Mouse (Mus musculus): ENCODE measurements at regions not wholly inside any gene's neighbourhood (a gene's known extent, or its start where the extent isn't known, plus 50 kb on each side); places are given as distances from the start of the nearest gene placed in this dataset.

- WGBS: 92% methylated on average over 3 of the region's 3 CpGs
- H3K4me2 ChIP-seq (ENCODE audit: low read length): no peak overlapping the region
- H3K9ac ChIP-seq (ENCODE audit: low read length): no peak overlapping the region
- no peaks in the 10 kb centered on the region for H3K9me3 ChIP-seq (replicated peaks; ENCODE audit: control insufficient read depth, low read length)
- no peaks in the 10 kb centered on the region for H3K27me3 ChIP-seq (replicated peaks; ENCODE audit: control insufficient read depth, insufficient read depth, low read length)
- DNase-seq (ENCODE audit: low spot score) (no peak), ATAC-seq (no peak)
- no peak overlapping the region for H3K4me3 ChIP-seq (ENCODE audit: low read depth, low read length)
- no peaks in the 10 kb centered on the region for H3K36me3 ChIP-seq (ENCODE audit: control insufficient read depth, insufficient read depth, low read length)
- no peak overlapping the region for H3K27ac ChIP-seq (ENCODE audit: low read depth, low read length)
- no peaks in the 10 kb centered on the region for H3K4me1 ChIP-seq (ENCODE audit: control insufficient read depth, insufficient read depth, low read length)
Measured at GRCm38 (mm10) chr15:60566267-60566666, 287.3 kb downstream of the Fam84b start.

DNA sequence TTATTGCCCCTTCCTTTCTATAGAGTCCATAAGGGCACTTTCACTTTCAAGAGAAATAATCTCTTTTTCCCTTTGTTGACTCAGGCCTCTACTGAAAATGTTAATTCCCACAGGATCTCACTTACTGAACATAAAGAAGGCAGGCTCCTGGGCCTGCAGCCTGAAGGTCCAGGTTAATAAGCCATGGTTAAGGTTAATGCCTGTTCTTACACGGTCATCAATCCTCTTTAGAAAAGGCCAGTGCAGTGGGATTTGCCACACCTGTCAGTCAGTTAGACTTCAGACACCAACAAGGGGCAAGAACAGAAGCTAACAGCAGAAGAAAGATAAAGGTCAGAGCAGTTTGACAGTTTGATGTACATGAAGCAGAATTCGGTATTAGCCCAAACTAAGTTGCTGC, 288.6 kb downstream of the Fam84b start:
- H3K9me3 ChIP-seq (replicated peaks; ENCODE audit: control insufficient read depth, low read length): no peaks in the 10 kb centered on the region
- WGBS: 59% methylated on average over 2 of the region's 2 CpGs
- no peaks in the 10 kb centered on the region for H3K36me3 ChIP-seq (ENCODE audit: control insufficient read depth, insufficient read depth, low read length)
- no peaks in the 10 kb centered on the region for H3K27me3 ChIP-seq (replicated peaks; ENCODE audit: control insufficient read depth, insufficient read depth, low read length)
- DNase-seq (ENCODE audit: low spot score) (no peak), ATAC-seq (no peak)
- no peaks in the 10 kb centered on the region for H3K4me1 ChIP-seq (ENCODE audit: control insufficient read depth, insufficient read depth, low read length)
- no peak overlapping the region for H3K9ac ChIP-seq (ENCODE audit: low read length)
- H3K4me3 ChIP-seq (ENCODE audit: low read depth, low read length): no peak overlapping the region
- no peak overlapping the region for H3K4me2 ChIP-seq (ENCODE audit: low read length)
- H3K27ac ChIP-seq (ENCODE audit: low read depth, low read length): no peak overlapping the region

DNA sequence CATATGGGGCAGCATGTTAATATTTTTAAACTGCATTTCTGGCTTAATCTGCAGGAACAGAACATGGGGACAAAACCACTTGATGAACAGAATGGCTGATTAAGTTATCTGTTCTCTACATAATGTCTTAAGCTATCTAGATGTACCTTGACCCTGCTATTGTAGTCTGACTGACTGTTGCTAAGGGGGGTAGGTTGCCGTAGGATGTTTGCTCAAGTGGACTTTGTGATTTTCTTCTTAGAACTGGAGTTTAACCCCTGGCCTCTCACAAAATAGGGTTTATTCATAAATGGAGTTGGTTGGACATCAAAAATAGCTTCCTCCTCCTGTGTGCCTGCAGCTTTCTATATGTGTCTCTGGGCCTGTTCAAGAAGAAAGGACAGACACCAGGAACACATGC, 292.9 kb downstream of the Fam84b start:
- ATAC-seq: no peak
- 87% methylated on average over 1 of the region's 1 CpGs for WGBS

DNA sequence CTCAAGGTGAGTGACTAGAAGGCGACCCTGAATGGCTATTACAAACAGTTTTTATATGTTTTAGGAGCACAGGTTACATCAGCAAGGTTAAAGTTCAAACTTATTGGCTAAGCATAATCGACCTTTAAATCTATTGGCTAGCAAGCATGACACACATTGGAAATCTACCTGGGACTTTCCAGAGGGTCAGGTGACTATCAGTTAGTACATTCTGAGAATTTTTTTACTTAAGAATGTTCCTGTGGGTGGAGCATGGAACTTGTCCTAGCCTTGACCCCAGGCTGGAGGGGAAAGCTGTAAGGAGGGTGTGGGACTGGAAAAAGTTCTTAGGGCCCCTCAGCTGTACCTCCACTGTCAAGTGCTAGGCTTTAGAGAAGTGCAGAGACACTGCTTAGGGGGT, 297.9 kb downstream of the Fam84b start:
- no peak for DNase-seq (ENCODE audit: low spot score)
- no peaks in the 10 kb centered on the region for H3K27me3 ChIP-seq (replicated peaks; ENCODE audit: control insufficient read depth, insufficient read depth, low read length)
- H3K9me3 ChIP-seq (replicated peaks; ENCODE audit: control insufficient read depth, low read length): no peaks in the 10 kb centered on the region
- WGBS: 91% methylated on average over 2 of the region's 2 CpGs
- H3K27ac ChIP-seq (ENCODE audit: low read depth, low read length): no peak overlapping the region
- ATAC-seq: no peak
- H3K4me3 ChIP-seq (ENCODE audit: low read depth, low read length): no peak overlapping the region
- no peak overlapping the region for H3K9ac ChIP-seq (ENCODE audit: low read length)
- no peaks in the 10 kb centered on the region for H3K4me1 ChIP-seq (ENCODE audit: control insufficient read depth, insufficient read depth, low read length)
- no peak overlapping the region for H3K4me2 ChIP-seq (ENCODE audit: low read length)
- H3K36me3 ChIP-seq (ENCODE audit: control insufficient read depth, insufficient read depth, low read length): no peaks in the 10 kb centered on the region

More for the DNA sequence above, 292.9 kb downstream of the Fam84b start:
- H3K9ac ChIP-seq (ENCODE audit: low read length): no peak overlapping the region
- H3K27ac ChIP-seq (ENCODE audit: low read depth, low read length): no peak overlapping the region
- H3K4me2 ChIP-seq (ENCODE audit: low read length): no peak overlapping the region
- no peaks in the 10 kb centered on the region for H3K4me1 ChIP-seq (ENCODE audit: control insufficient read depth, insufficient read depth, low read length)
- no peaks in the 10 kb centered on the region for H3K27me3 ChIP-seq (replicated peaks; ENCODE audit: control insufficient read depth, insufficient read depth, low read length)
- no peak for DNase-seq (ENCODE audit: low spot score)
- H3K9me3 ChIP-seq (replicated peaks; ENCODE audit: control insufficient read depth, low read length): no peaks in the 10 kb centered on the region
- H3K36me3 ChIP-seq (ENCODE audit: control insufficient read depth, insufficient read depth, low read length): no peaks in the 10 kb centered on the region
- H3K4me3 ChIP-seq (ENCODE audit: low read depth, low read length): no peak overlapping the region

GRCm38 (mm10) chr15:60554587-60554986, 299.0 kb downstream of the Fam84b start:
- no peak overlapping the region for H3K4me3 ChIP-seq (ENCODE audit: low read depth, low read length)

DNA sequence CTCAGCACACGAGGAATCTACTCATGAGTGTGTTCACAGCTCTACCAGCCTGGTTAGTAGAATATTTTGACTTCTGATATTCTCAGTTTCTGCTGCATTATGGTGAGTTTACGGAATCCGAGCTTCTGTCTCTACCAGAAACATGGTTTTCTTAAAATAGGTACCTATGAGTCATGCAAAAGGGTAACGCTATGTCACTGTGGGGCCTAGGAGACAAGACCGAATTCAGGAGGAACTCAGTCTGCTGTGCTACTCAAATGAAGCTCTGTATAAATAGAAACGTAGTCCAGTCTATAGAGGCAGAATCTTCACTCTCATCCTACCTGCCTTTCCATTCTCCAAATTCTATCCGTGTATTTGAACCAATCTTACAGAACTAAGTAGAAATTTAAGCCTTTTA, 305.5 kb downstream of the Fam84b start:
- no peak overlapping the region for H3K4me3 ChIP-seq (ENCODE audit: low read depth, low read length)
- no peaks in the 10 kb centered on the region for H3K9me3 ChIP-seq (replicated peaks; ENCODE audit: control insufficient read depth, low read length)
- ATAC-seq (no peak), DNase-seq (ENCODE audit: low spot score) (no peak)
- no peak overlapping the region for H3K9ac ChIP-seq (ENCODE audit: low read length)
- no peak overlapping the region for H3K27ac ChIP-seq (ENCODE audit: low read depth, low read length)
- H3K4me1 ChIP-seq (ENCODE audit: control insufficient read depth, insufficient read depth, low read length): no peaks in the 10 kb centered on the region
- H3K27me3 ChIP-seq (replicated peaks; ENCODE audit: control insufficient read depth, insufficient read depth, low read length): no peaks in the 10 kb centered on the region
- 94% methylated on average over 7 of the region's 7 CpGs for WGBS
- no peak overlapping the region for H3K4me2 ChIP-seq (ENCODE audit: low read length)
- no peaks in the 10 kb centered on the region for H3K36me3 ChIP-seq (ENCODE audit: control insufficient read depth, insufficient read depth, low read length)

More at GRCm38 (mm10) chr15:60554587-60554986, 299.0 kb downstream of the Fam84b start:
- DNase-seq (ENCODE audit: low spot score) (no peak), ATAC-seq (no peak)
- Histone ChIP-seq H3K9ac (ENCODE audit: low read length) (no peak overlapping the region), H3K27ac (ENCODE audit: low read depth, low read length) (no peak overlapping the region), H3K27me3 (replicated peaks; ENCODE audit: control insufficient read depth, insufficient read depth, low read length) (no peaks in the 10 kb centered on the region), H3K36me3 (ENCODE audit: control insufficient read depth, insufficient read depth, low read length) (no peaks in the 10 kb centered on the region), H3K4me1 (ENCODE audit: control insufficient read depth, insufficient read depth, low read length) (no peaks in the 10 kb centered on the region), H3K4me2 (ENCODE audit: low read length) (no peak overlapping the region), H3K9me3 (replicated peaks; ENCODE audit: control insufficient read depth, low read length) (no peaks in the 10 kb centered on the region)
- WGBS: 38% methylated on average over 1 of the region's 1 CpGs

- Histone ChIP-seq H3K9me3 (replicated peaks; ENCODE audit: control insufficient read depth, low read length) (no peaks in the 10 kb centered on the region), H3K4me2 (ENCODE audit: low read length) (no peak overlapping the region), H3K9ac (ENCODE audit: low read length) (no peak overlapping the region), H3K36me3 (ENCODE audit: control insufficient read depth, insufficient read depth, low read length) (no peaks in the 10 kb centered on the region), H3K4me3 (ENCODE audit: low read depth, low read length) (no peak overlapping the region), H3K27me3 (replicated peaks; ENCODE audit: control insufficient read depth, insufficient read depth, low read length) (no peaks in the 10 kb centered on the region), H3K27ac (ENCODE audit: low read depth, low read length) (no peak overlapping the region), H3K4me1 (ENCODE audit: control insufficient read depth, insufficient read depth, low read length) (no peaks in the 10 kb centered on the region)
- 78% methylated on average over 4 of the region's 4 CpGs for WGBS
- no peak for ATAC-seq
- no peak for DNase-seq (ENCODE audit: low spot score)
Measured at GRCm38 (mm10) chr15:60537191-60537590, 316.4 kb downstream of the Fam84b start.

DNA sequence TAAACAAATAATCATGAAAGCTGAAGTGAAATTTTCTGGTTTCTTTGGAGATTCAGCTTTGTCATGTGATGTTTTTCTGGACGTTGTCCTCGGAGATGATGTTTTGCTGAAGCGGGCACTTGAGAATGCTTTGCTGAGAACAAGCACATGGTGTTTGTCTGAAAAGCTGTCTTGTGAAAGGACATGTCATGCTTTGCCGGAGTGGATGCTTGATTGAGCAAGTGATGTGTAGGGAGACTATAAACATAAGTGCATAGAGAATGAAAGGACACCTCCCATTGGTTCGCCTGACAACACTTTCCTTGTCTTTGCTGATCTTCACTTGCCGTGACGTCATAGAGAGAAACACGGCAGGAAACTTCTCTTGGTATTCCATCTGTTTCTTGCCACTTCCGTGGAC, 318.9 kb downstream of the Fam84b start:
- DNase-seq (ENCODE audit: low spot score): no peak
- no peak for ATAC-seq
- Histone ChIP-seq H3K27ac (ENCODE audit: low read depth, low read length) (no peak overlapping the region), H3K27me3 (replicated peaks; ENCODE audit: control insufficient read depth, insufficient read depth, low read length) (no peaks in the 10 kb centered on the region), H3K4me1 (ENCODE audit: control insufficient read depth, insufficient read depth, low read length) (no peaks in the 10 kb centered on the region), H3K4me3 (ENCODE audit: low read depth, low read length) (no peak overlapping the region), H3K9ac (ENCODE audit: low read length) (no peak overlapping the region), H3K9me3 (replicated peaks; ENCODE audit: control insufficient read depth, low read length) (no peaks in the 10 kb centered on the region), H3K36me3 (ENCODE audit: control insufficient read depth, insufficient read depth, low read length) (no peaks in the 10 kb centered on the region), H3K4me2 (ENCODE audit: low read length) (no peak overlapping the region)
- WGBS: 79% methylated on average over 9 of the region's 9 CpGs

DNA sequence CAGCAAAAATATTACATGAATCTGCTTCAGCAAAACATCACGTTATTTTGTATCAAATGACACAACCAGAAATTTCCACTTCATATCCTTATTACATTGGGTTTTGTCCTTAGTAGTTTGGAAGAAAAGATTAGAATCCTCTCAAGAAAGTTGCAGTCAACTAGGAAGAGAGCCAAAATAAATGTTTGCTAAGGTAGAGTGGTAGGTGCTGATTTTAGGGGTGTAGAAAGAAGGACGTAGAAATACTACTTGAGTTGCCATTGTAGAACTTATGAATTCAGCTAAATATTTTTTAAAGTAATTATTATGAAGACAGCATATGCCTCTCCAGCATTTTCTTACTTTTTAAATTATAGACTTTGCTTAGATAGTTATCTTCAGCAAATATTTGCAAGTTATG, 336.8 kb downstream of the Fam84b start:
- no peak overlapping the region for H3K27ac ChIP-seq (ENCODE audit: low read depth, low read length)
- no peaks in the 10 kb centered on the region for H3K4me1 ChIP-seq (ENCODE audit: control insufficient read depth, insufficient read depth, low read length)
- no peaks in the 10 kb centered on the region for H3K9me3 ChIP-seq (replicated peaks; ENCODE audit: control insufficient read depth, low read length)
- H3K27me3 ChIP-seq (replicated peaks; ENCODE audit: control insufficient read depth, insufficient read depth, low read length): no peaks in the 10 kb centered on the region
- 89% methylated on average over 2 of the region's 2 CpGs for WGBS
- ATAC-seq (no peak), DNase-seq (ENCODE audit: low spot score) (no peak)
- no peaks in the 10 kb centered on the region for H3K36me3 ChIP-seq (ENCODE audit: control insufficient read depth, insufficient read depth, low read length)
- no peak overlapping the region for H3K9ac ChIP-seq (ENCODE audit: low read length)
- no peak overlapping the region for H3K4me3 ChIP-seq (ENCODE audit: low read depth, low read length)
- no peak overlapping the region for H3K4me2 ChIP-seq (ENCODE audit: low read length)

All from forebrain, embryonic 14.5 days (tissue).